In the genomic region with DNA sequence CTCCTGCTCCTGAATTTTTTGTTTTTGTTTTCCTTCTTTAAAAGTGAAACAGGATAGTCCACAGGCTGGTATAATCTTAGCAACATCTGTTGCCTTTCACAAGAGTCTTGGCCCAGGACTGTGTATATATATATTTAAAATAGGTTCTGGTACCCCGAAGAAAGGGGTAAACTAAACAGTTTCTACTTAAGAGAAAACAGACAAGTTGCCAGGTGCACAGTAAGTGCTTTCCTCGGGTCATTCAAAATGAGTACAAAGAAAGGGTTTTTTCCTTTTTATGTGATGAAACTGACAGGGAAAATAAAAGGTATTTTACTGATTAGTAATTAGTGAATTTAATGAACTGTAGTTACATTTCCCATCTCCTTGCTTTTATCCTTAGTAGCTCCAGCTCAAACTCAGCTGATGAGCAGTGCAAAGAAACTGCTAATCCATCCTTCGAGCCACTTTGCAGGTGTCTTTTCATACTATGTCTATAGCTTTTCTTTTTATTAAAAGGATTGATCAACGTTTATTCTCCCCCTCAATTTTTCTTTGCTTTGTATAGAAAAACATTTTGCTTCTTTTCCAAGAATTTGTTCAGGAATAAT, we compare ENCODE assay signal across 30 mouse cellular contexts. TPM values are rescaled to one million over a fixed set of nuclear protein-coding genes. Genes with fewer than 3 reads are reported as not detected.
DNase-seq lines count a peak whose midpoint lies in the region; ATAC-seq and TF ChIP-seq lines count a peak whose summit lies in the region.
"Had no signal": no experiment of that assay in that cellular context is flagged by ENCODE, and none has a peak within 500 bp of the region (broad histone marks: within the 10 kb centered on the region; RNA-seq: fewer than 3 reads in every experiment).

No protein-coding gene starts in this region.

- H3K4me3 ChIP-seq in midbrain, embryonic 11.5 days (ENCODE audit: low read depth, low read length), result no peak overlapping the region
- H3K4me3 ChIP-seq in midbrain, embryonic 13.5 days (replicated peaks), result no peak overlapping the region
- H3K4me3 ChIP-seq in forebrain, embryonic 10.5 days, result no peak overlapping the region
- H3K4me3 ChIP-seq in forebrain, embryonic 12.5 days (replicated peaks), result no peak overlapping the region
- H3K4me3 ChIP-seq in forebrain, postnatal 0 days (ENCODE audit: low read depth, low read length), result no peak overlapping the region
- H3K4me3 ChIP-seq: limb, embryonic 13.5 days; lung, embryonic 15.5 days; megakaryocyte, embryonic 14.5 days; midbrain, embryonic 15.5 days had no signal

- ATAC-seq in midbrain, embryonic 11.5 days (ENCODE audit: low FRiP score), result peak; percentile 59; the same call in 1 of the 2 replicates
- no peak for ATAC-seq in midbrain, embryonic 13.5 days
- peak; percentile 69 for ATAC-seq in forebrain, embryonic 12.5 days (ENCODE audit: low FRiP score)
- peak; percentile 10; the same call in 1 of the 2 replicates for ATAC-seq in forebrain, postnatal 0 days
- ATAC-seq: intestine, postnatal 0 days; midbrain, embryonic 15.5 days had no signal

- WGBS in midbrain, embryonic 11.5 days, result 50% methylated on average over 4 of the region's 4 CpGs
- WGBS in midbrain, embryonic 13.5 days, result 32% methylated on average over 4 of the region's 4 CpGs
- WGBS in forebrain, embryonic 10.5 days, result 38% methylated on average over 4 of the region's 4 CpGs
- WGBS in forebrain, embryonic 12.5 days, result 14% methylated on average over 4 of the region's 4 CpGs
- 10% methylated on average over 4 of the region's 4 CpGs for WGBS in forebrain, postnatal 0 days

- no peaks in the 10 kb centered on the region for H3K36me3 ChIP-seq in midbrain, embryonic 11.5 days (ENCODE audit: control insufficient read depth, insufficient read depth, low read length)
- no peaks in the 10 kb centered on the region for H3K36me3 ChIP-seq in midbrain, embryonic 13.5 days
- H3K36me3 ChIP-seq in forebrain, embryonic 10.5 days (replicated peaks), result no peaks in the 10 kb centered on the region
- no peaks in the 10 kb centered on the region for H3K36me3 ChIP-seq in forebrain, embryonic 12.5 days (replicated peaks)
- no peaks in the 10 kb centered on the region for H3K36me3 ChIP-seq in forebrain, postnatal 0 days (ENCODE audit: insufficient read depth)
- H3K36me3 ChIP-seq: limb, embryonic 13.5 days; lung, embryonic 15.5 days; midbrain, embryonic 15.5 days had no signal

- no peaks in the 10 kb centered on the region for H3K27me3 ChIP-seq in midbrain, embryonic 11.5 days (ENCODE audit: control insufficient read depth, insufficient read depth, low read length)
- H3K27me3 ChIP-seq in midbrain, embryonic 13.5 days, result no peaks in the 10 kb centered on the region
- no peaks in the 10 kb centered on the region for H3K27me3 ChIP-seq in forebrain, embryonic 10.5 days (ENCODE audit: poor library complexity, severe bottlenecking)
- H3K27me3 ChIP-seq in forebrain, embryonic 12.5 days, result no peaks in the 10 kb centered on the region
- H3K27me3 ChIP-seq in forebrain, postnatal 0 days (ENCODE audit: insufficient read depth, low read length), result no peaks in the 10 kb centered on the region
- H3K27me3 ChIP-seq: limb, embryonic 13.5 days; lung, embryonic 15.5 days; megakaryocyte, embryonic 14.5 days; midbrain, embryonic 15.5 days had no signal

- H3K27ac ChIP-seq in midbrain, embryonic 11.5 days (ENCODE audit: low read depth, low read length), result no peak overlapping the region
- H3K27ac ChIP-seq in midbrain, embryonic 13.5 days, result no peak overlapping the region
- H3K27ac ChIP-seq in forebrain, embryonic 10.5 days, result peak overlapping the region; percentile 56; the same call in 1 of the 2 replicates
- H3K27ac ChIP-seq in forebrain, embryonic 12.5 days, result no peak overlapping the region; the same call in 1 of the 2 replicates
- no peak overlapping the region for H3K27ac ChIP-seq in forebrain, postnatal 0 days (ENCODE audit: low read depth, low read length)
- H3K27ac ChIP-seq: hindbrain, embryonic 14.5 days; limb, embryonic 13.5 days; lung, embryonic 15.5 days; midbrain, embryonic 15.5 days had no signal

- no peak for TF ChIP-seq CTCF in forebrain, postnatal 0 days (IDR thresholded peaks at IDR 0.05; ENCODE audit: low read depth)

- H3K4me2 ChIP-seq in midbrain, embryonic 11.5 days, result no peak overlapping the region
- H3K4me2 ChIP-seq in midbrain, embryonic 13.5 days (replicated peaks), result no peak overlapping the region
- no peak overlapping the region for H3K4me2 ChIP-seq in forebrain, embryonic 12.5 days
- H3K4me2 ChIP-seq in forebrain, postnatal 0 days (ENCODE audit: low read depth), result no peak overlapping the region
- H3K4me2 ChIP-seq: hindbrain, embryonic 14.5 days; limb, embryonic 13.5 days; liver, embryonic 11.5 days; lung, embryonic 15.5 days; midbrain, embryonic 15.5 days had no signal

- no peak for DNase-seq in midbrain, embryonic 11.5 days (ENCODE audit: low spot score, missing footprints)
- DNase-seq in forebrain, embryonic 10.5 days (ENCODE audit: extremely low spot score, low spot score), result no peak
- no peak for DNase-seq in forebrain, postnatal 0 days
- DNase-seq in frontal cortex, adult 2 months (ENCODE audit: extremely low spot score in 1 of 2, low spot score in 1 of 2), result no peak
- DNase-seq: adrenal gland, postnatal 25 days; B cell, adult 2 months; cerebellum, adult 11-12 months; cerebellum, postnatal 14 days; gastrocnemius, postnatal 10 days; heart, postnatal 14 days; kidney, postnatal 25 days; lung, postnatal 4 days; right cerebral cortex, postnatal 14 days; thymus, postnatal 4 days had no signal

- H3K9me3 ChIP-seq in midbrain, embryonic 11.5 days (ENCODE audit: control insufficient read depth, low read length), result no peaks in the 10 kb centered on the region
- no peaks in the 10 kb centered on the region for H3K9me3 ChIP-seq in midbrain, embryonic 13.5 days
- no peaks in the 10 kb centered on the region for H3K9me3 ChIP-seq in forebrain, embryonic 10.5 days
- no peaks in the 10 kb centered on the region for H3K9me3 ChIP-seq in forebrain, embryonic 12.5 days
- H3K9me3 ChIP-seq in forebrain, postnatal 0 days (ENCODE audit: low read length), result no peaks in the 10 kb centered on the region
- H3K9me3 ChIP-seq: limb, embryonic 13.5 days; lung, embryonic 15.5 days; megakaryocyte, embryonic 14.5 days; midbrain, embryonic 15.5 days had no signal

- no peaks in the 10 kb centered on the region for H3K4me1 ChIP-seq in midbrain, embryonic 11.5 days (ENCODE audit: control insufficient read depth, insufficient read depth, low read length)
- H3K4me1 ChIP-seq in midbrain, embryonic 13.5 days (replicated peaks), result no peaks in the 10 kb centered on the region
- peaks cover 16% of the 10 kb centered on the region for H3K4me1 ChIP-seq in forebrain, embryonic 10.5 days
- H3K4me1 ChIP-seq in forebrain, embryonic 12.5 days, result peaks cover 4% of the 10 kb centered on the region; the same call in 1 of the 2 replicates
- no peaks in the 10 kb centered on the region for H3K4me1 ChIP-seq in forebrain, postnatal 0 days (ENCODE audit: insufficient read depth)
- H3K4me1 ChIP-seq: limb, embryonic 13.5 days; lung, embryonic 15.5 days; megakaryocyte, embryonic 14.5 days; midbrain, embryonic 15.5 days had no signal

- no peak overlapping the region for H3K9ac ChIP-seq in midbrain, embryonic 11.5 days (ENCODE audit: low read length)
- no peak overlapping the region for H3K9ac ChIP-seq in midbrain, embryonic 13.5 days (replicated peaks)
- no peak overlapping the region for H3K9ac ChIP-seq in forebrain, embryonic 12.5 days
- H3K9ac ChIP-seq in forebrain, postnatal 0 days, result no peak overlapping the region
- H3K9ac ChIP-seq: hindbrain, embryonic 14.5 days; limb, embryonic 13.5 days; lung, embryonic 15.5 days; midbrain, embryonic 15.5 days had no signal

RNA-seq across cellular contexts. Expression of gene Cdh7, which starts 9.7 kb away (rescaled TPM):
- polyA plus RNA-seq in midbrain, embryonic 11.5 days (2014; fragmentation: Nextera tagmentation; extraction: Ambion mirVana), result 4.6 TPM in 2 replicates
- 9.6 and 10.4 TPM in 2 replicates for polyA plus RNA-seq in midbrain, embryonic 13.5 days (2015; fragmentation: Nextera tagmentation; extraction: Ambion mirVana)
- polyA plus RNA-seq in forebrain, embryonic 10.5 days (2016; fragmentation: Nextera tagmentation; extraction: Ambion mirVana), result 3.3 and 6.4 TPM in 2 replicates
- 11.9 and 15.2 TPM in 2 replicates for polyA plus RNA-seq in forebrain, embryonic 12.5 days (2016; fragmentation: Nextera tagmentation; extraction: Ambion mirVana)
- 11.7 and 21.9 TPM in 2 replicates for total RNA-seq in forebrain, postnatal 0 days (2014; rRNA removed)
- polyA plus RNA-seq in forebrain, postnatal 0 days (2015; fragmentation: Nextera tagmentation; extraction: Ambion mirVana), result 7.6 and 10.2 TPM in 2 replicates
- 7.1 and 8.5 TPM in 2 replicates for polyA plus RNA-seq in frontal cortex, adult 2 months (2012; rRNA removed)
- total RNA-seq: adrenal gland, postnatal 25 days; heart, adult 8-10 months; heart, postnatal 14 days had no signal
- polyA plus RNA-seq: gonadal fat pad, adult 2 months; heart, embryonic 14.5 days; kidney, embryonic 14.5 days; liver, embryonic 16.5 days; lung, embryonic 15.5 days; small intestine, adult 2 months; testis, adult 2 months had no signal
